Mouse (Mus musculus) MEL (cell line): ENCODE results near the gene Pfdn6. TPM values are rescaled to one million over a fixed set of nuclear protein-coding genes. Genes with fewer than 3 reads are reported as not detected.
"Not testable (repeated sequence)": the region's sequence is repeated elsewhere in the genome, so short reads cannot be mapped to it uniquely, and the experiment has no call there.

ENCODE experiments used
- DNase-seq: peaks from one replicate; pipeline ENCODE4 v3.0.0; 2011; ENCODE audit warnings: low read depth, low spot score
- H3K27ac ChIP-seq: 2 replicates; pipeline ENCODE4 v1.5.1; 2012; ENCODE audit warnings: low read depth, mild to moderate bottlenecking, control low read depth, low read length, moderate library complexity; ENCODE audit not compliant: control insufficient read depth
- H3K27me3 ChIP-seq, 2 experiments: fragments of 150-350 bp in 1 of 2; sonication (generic) in 1 of 2; 2 replicates each; pipeline ENCODE4 v1.6.1; 2012; ENCODE audit warnings: low read length in 2 of 2, mild to moderate bottlenecking in 2 of 2, improper control_type of control experiment in 1 of 2, moderate library complexity in 1 of 2; ENCODE audit not compliant: insufficient read depth in 2 of 2, control insufficient read depth in 1 of 2
- H3K36me3 ChIP-seq, 2 experiments: 2 replicates each; pipeline ENCODE4 v1.6.1; 2012 to 2014; ENCODE audit warnings: low read length in 2 of 2, improper control_type of control experiment in 1 of 2, inconsistent platforms in 1 of 2, mild to moderate bottlenecking in 1 of 2; ENCODE audit not compliant: insufficient read depth in 2 of 2, control insufficient read depth in 1 of 2
- H3K4me1 ChIP-seq, 2 experiments: fragments of 150-350 bp in 1 of 2; sonication (generic) in 1 of 2; 2 replicates each; pipeline ENCODE4 v1.6.1; 2012; ENCODE audit warnings: low read length in 2 of 2, improper control_type of control experiment in 1 of 2, mild to moderate bottlenecking in 1 of 2; ENCODE audit not compliant: insufficient read depth in 2 of 2, control insufficient read depth in 1 of 2
- H3K4me3 ChIP-seq, 2 experiments: fragments of 150-350 bp in 1 of 2; sonication (generic) in 1 of 2; 2 replicates each; pipeline ENCODE4 v1.5.1; 2012; ENCODE audit warnings: low read depth in 2 of 2, low read length in 2 of 2, mild to moderate bottlenecking in 2 of 2, moderate library complexity in 2 of 2, control low read depth in 1 of 2, improper control_type of control experiment in 1 of 2; ENCODE audit not compliant: control insufficient read depth in 1 of 2, insufficient read depth in 1 of 2
- H3K79me2 ChIP-seq: 2 replicates; pipeline ENCODE4 v1.6.1; 2012; ENCODE audit warnings: mild to moderate bottlenecking, low read length, moderate library complexity; ENCODE audit not compliant: control insufficient read depth, poor library complexity, insufficient read depth
- H3K9ac ChIP-seq: 2 replicates; pipeline ENCODE4 v1.6.1; 2012; ENCODE audit warnings: low read depth, mild to moderate bottlenecking, control low read depth, low read length, moderate library complexity; ENCODE audit not compliant: control insufficient read depth, poor library complexity, severe bottlenecking
- H3K9me3 ChIP-seq: fragments of 150-350 bp; sonication (generic); replicated peaks from 2 replicates; pipeline ENCODE4 v1.6.1; 2012; ENCODE audit warnings: mild to moderate bottlenecking, low read length, improper control_type of control experiment, moderate library complexity; ENCODE audit not compliant: insufficient read depth
- BHLHE40 ChIP-seq: IDR thresholded peaks from 2 replicates; pipeline ENCODE4 v1.6.1; 2012; ENCODE audit warnings: low read depth, mild to moderate bottlenecking, inconsistent platforms, low read length, improper control_type of control experiment, borderline replicate concordance
- CHD1 ChIP-seq: IDR thresholded peaks from 2 replicates; pipeline ENCODE4 v1.6.1; 2012; ENCODE audit warnings: low read depth, mild to moderate bottlenecking, inconsistent platforms, low read length, improper control_type of control experiment
- CHD2 ChIP-seq: IDR thresholded peaks from 2 replicates; pipeline ENCODE4 v1.6.1; 2011; ENCODE audit warnings: low read length, improper control_type of control experiment
- EP300 ChIP-seq, 2 experiments: IDR thresholded peaks; 2 replicates each; pipeline ENCODE4 v1.6.1; 2011; ENCODE audit warnings: improper control_type of control experiment in 2 of 2, low read length in 2 of 2, low read depth in 1 of 2, mild to moderate bottlenecking in 1 of 2
- ETS1 ChIP-seq: IDR thresholded peaks from 2 replicates; pipeline ENCODE4 v1.6.1; 2012; ENCODE audit warnings: low read depth, mild to moderate bottlenecking, inconsistent platforms, low read length, improper control_type of control experiment, moderate library complexity
- HCFC1 ChIP-seq: IDR thresholded peaks from 2 replicates; pipeline ENCODE4 v1.6.1; 2012; ENCODE audit warnings: low read depth, mild to moderate bottlenecking, inconsistent platforms, low read length, improper control_type of control experiment, moderate library complexity
- KAT2A ChIP-seq: conservative IDR thresholded peaks from 2 replicates; pipeline ENCODE4 v1.6.1; 2012; ENCODE audit warnings: low read depth, low read length, improper control_type of control experiment, inconsistent platforms
- MAX ChIP-seq: IDR thresholded peaks from 2 replicates; pipeline ENCODE4 v1.6.1; 2011; ENCODE audit warnings: low read length, improper control_type of control experiment
- MAZ ChIP-seq: IDR thresholded peaks from 2 replicates; pipeline ENCODE4 v1.6.1; 2012; ENCODE audit warnings: low read depth, mild to moderate bottlenecking, inconsistent platforms, low read length, improper control_type of control experiment
- MXI1 ChIP-seq: IDR thresholded peaks from 2 replicates; pipeline ENCODE4 v1.6.1; 2011; ENCODE audit warnings: mild to moderate bottlenecking, low read depth, low read length, improper control_type of control experiment
- MYB ChIP-seq: IDR thresholded peaks from 2 replicates; pipeline ENCODE4 v1.6.1; 2011; ENCODE audit warnings: mild to moderate bottlenecking, low read depth, low read length, improper control_type of control experiment
- NELFE ChIP-seq: IDR thresholded peaks from 2 replicates; pipeline ENCODE4 v1.6.1; 2011; ENCODE audit warnings: low read depth, low read length, improper control_type of control experiment
- NRF1 ChIP-seq: IDR thresholded peaks from 2 replicates; pipeline ENCODE4 v1.6.1; 2014; ENCODE audit warnings: low read depth, mild to moderate bottlenecking, inconsistent platforms, low read length, improper control_type of control experiment, moderate library complexity; ENCODE audit not compliant: poor library complexity, insufficient read depth, severe bottlenecking
- RAD21 ChIP-seq: IDR thresholded peaks from 2 replicates; pipeline ENCODE4 v1.6.1; 2011; ENCODE audit warnings: mild to moderate bottlenecking, low read depth, low read length, improper control_type of control experiment
- RCOR1 ChIP-seq: IDR thresholded peaks from 2 replicates; pipeline ENCODE4 v1.6.1; 2012; ENCODE audit warnings: low read depth, mild to moderate bottlenecking, inconsistent platforms, low read length, improper control_type of control experiment
- SIN3A ChIP-seq: IDR thresholded peaks from 2 replicates; pipeline ENCODE4 v1.6.1; 2012; ENCODE audit warnings: low read length, improper control_type of control experiment, inconsistent platforms
- SMC3 ChIP-seq: IDR thresholded peaks from 2 replicates; pipeline ENCODE4 v1.6.1; 2011; ENCODE audit warnings: low read depth, low read length, improper control_type of control experiment
- TAL1 ChIP-seq: IDR thresholded peaks from 2 replicates; pipeline ENCODE4 v1.6.1; 2012; ENCODE audit warnings: mild to moderate bottlenecking, inconsistent platforms, low read length, moderate library complexity, mixed read lengths
- TBP ChIP-seq: IDR thresholded peaks from 2 replicates; pipeline ENCODE4 v1.8.0; 2011; ENCODE audit warnings: low read depth, low read length, improper control_type of control experiment
- TCF12 ChIP-seq: IDR thresholded peaks from 2 replicates; pipeline ENCODE4 v1.6.1; 2014; ENCODE audit warnings: low read depth, mild to moderate bottlenecking, inconsistent platforms, low read length, improper control_type of control experiment, moderate library complexity
- USF1 ChIP-seq: IDR thresholded peaks from 2 replicates; pipeline ENCODE4 v1.6.1; 2014; ENCODE audit warnings: low read depth, mild to moderate bottlenecking, inconsistent platforms, low read length, improper control_type of control experiment, moderate library complexity
- USF2 ChIP-seq, 2 experiments: IDR thresholded peaks; 2 replicates each; pipeline ENCODE4 v1.6.1; 2011 to 2012; ENCODE audit warnings: improper control_type of control experiment in 2 of 2, low read length in 2 of 2, borderline replicate concordance in 1 of 2, inconsistent platforms in 1 of 2, low read depth in 1 of 2, mild to moderate bottlenecking in 1 of 2; ENCODE audit not compliant: insufficient read depth in 1 of 2
- ZMIZ1 ChIP-seq: IDR thresholded peaks from 2 replicates; pipeline ENCODE4 v1.6.1; 2012; ENCODE audit warnings: low read depth, mild to moderate bottlenecking, inconsistent platforms, low read length, improper control_type of control experiment, moderate library complexity
- ZNF384 ChIP-seq: IDR thresholded peaks from 2 replicates; pipeline ENCODE4 v1.6.1; 2012; ENCODE audit warnings: low read depth, mild to moderate bottlenecking, inconsistent platforms, low read length, improper control_type of control experiment
- polyA plus RNA-seq, 2 experiments: library from polyadenylated mRNA; stranded (reverse) in 1 of 2; unstranded in 1 of 2; fragments of >175 nt in 1 of 2; fragments of >200 nt in 1 of 2; gene quantifications; 2 replicates each; pipeline versions ENCODE4 v1.2.1 to v1.2.4; 2012; ENCODE audit warnings: low replicate concordance in 2 of 2, low read depth in 1 of 2; ENCODE audit not compliant: insufficient read length in 2 of 2, insufficient read depth in 1 of 2, missing spikeins in 1 of 2
- total RNA-seq: library from RNA; depleted of rRNA; stranded (reverse); fragments of 300-350 nt; gene quantifications from 2 replicates; pipeline ENCODE4 v1.2.3, GENCODE M21; 2012

Gene Pfdn6
- total and polyA plus RNA-seq, 3 experiments, result 222 to 239 TPM; not detected in 1

GRCm38 (mm10) chr17:33897114-33897794 lies 42.9 kb downstream of the Pfdn6 start (continued):
- TF ChIP-seq NRF1 (no peak), ZNF384 (peak; percentile 93), TAL1 (no peak), CHD2 (no peak), ETS1 (no peak), USF2 (IDR thresholded peaks at IDR 0.05; ENCODE audit: borderline replicate concordance in 1 of 2, insufficient read depth in 1 of 2, low read depth in 1 of 2, low read length in 2 of 2) (no peak), RAD21 (peak; percentile 81), ZMIZ1 (no peak), MAZ (no peak)
- TF ChIP-seq, all 39 proteins: peak for 12

DNA sequence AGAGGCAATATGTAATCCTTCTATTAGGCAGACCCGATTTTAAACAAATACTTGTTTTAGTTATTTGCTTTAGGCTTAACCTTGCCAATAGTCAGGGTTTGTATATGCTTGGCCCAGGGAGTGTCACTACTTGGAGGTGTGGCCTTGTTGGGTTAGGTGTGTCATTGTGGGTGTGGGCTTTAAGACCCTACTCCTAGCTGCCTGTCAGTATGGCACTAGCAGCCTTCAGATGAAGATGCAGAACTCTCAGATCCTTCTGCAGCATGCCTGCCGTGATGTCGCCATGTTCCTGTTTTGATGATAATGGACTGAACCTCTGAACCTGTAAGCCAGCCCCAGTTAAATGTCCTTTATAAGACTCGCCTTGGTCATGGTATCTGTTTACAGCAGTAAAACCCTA lies 47.1 kb downstream of the Pfdn6 start:
- Histone ChIP-seq H3K79me2 (peaks cover 23% of the 10 kb centered on the region), H3K36me3 (peaks cover 0 to 17% of the 10 kb centered on the region in 2 experiments; a peak in 2 of 4 replicates), H3K4me1 (peaks cover 6 to 19% of the 10 kb centered on the region in 2 experiments)
- H3K27ac ChIP-seq, H3K27me3 ChIP-seq, H3K4me3 ChIP-seq, DNase-seq, H3K9ac ChIP-seq, H3K9me3 ChIP-seq: not testable (repeated sequence)

- no peak for TF ChIP-seq MXI1
- no peak for TF ChIP-seq USF1
- no peak for TF ChIP-seq HCFC1
- no peak for TF ChIP-seq MYB
- no peak for TF ChIP-seq BHLHE40
- no peak for TF ChIP-seq NELFE
- TF ChIP-seq ETS1, result no peak
- TF ChIP-seq KAT2A, result no peak
- no peak for TF ChIP-seq NRF1
- no peak for TF ChIP-seq RAD21
- TF ChIP-seq ZNF384, result no peak
- no peak for TF ChIP-seq TCF12
- no peak for TF ChIP-seq MAX
- TF ChIP-seq EP300 (IDR thresholded peaks at IDR 0.05; ENCODE audit: low read depth in 1 of 2, low read length in 2 of 2), result no peak
- no peak for TF ChIP-seq TBP
- TF ChIP-seq TAL1, result no peak
- no peak for TF ChIP-seq SMC3
- no peak for TF ChIP-seq SIN3A
- no peak for TF ChIP-seq CHD1
- no peak for TF ChIP-seq RCOR1
- TF ChIP-seq, all 39 proteins: peak for 0
- no peaks in the 10 kb centered on the region for H3K27me3 ChIP-seq
- H3K4me1 ChIP-seq, result peaks cover 5 to 18% of the 10 kb centered on the region in 2 experiments
- H3K79me2 ChIP-seq, result peaks cover 26% of the 10 kb centered on the region
- no peak overlapping the region for H3K27ac ChIP-seq
- peaks cover 0 to 16% of the 10 kb centered on the region in 2 experiments; a peak in 2 of 4 replicates for H3K36me3 ChIP-seq
- DNase-seq, result no peak
- no peak overlapping the region for H3K9ac ChIP-seq
- H3K4me3 ChIP-seq, result no peak overlapping the region
- H3K9me3 ChIP-seq, result no peaks in the 10 kb centered on the region
These were observed 47.7 kb downstream of the Pfdn6 start for GRCm38 (mm10) chr17:33892429-33892828.
